Mouse (Mus musculus) bone marrow macrophage, adult 2 months (primary cell): ENCODE results near the gene Pigu.

Source experiments
- CTCF ChIP-seq: IDR thresholded peaks from 2 replicates; pipeline ENCODE4 v1.5.1; 2012; ENCODE audit warnings: low read depth, mild to moderate bottlenecking, low read length, moderate library complexity
- POLR2A ChIP-seq: IDR thresholded peaks from 2 replicates; pipeline ENCODE4 v1.6.1; 2012; ENCODE audit warnings: mild to moderate bottlenecking, low read depth, low read length, borderline replicate concordance

DNA sequence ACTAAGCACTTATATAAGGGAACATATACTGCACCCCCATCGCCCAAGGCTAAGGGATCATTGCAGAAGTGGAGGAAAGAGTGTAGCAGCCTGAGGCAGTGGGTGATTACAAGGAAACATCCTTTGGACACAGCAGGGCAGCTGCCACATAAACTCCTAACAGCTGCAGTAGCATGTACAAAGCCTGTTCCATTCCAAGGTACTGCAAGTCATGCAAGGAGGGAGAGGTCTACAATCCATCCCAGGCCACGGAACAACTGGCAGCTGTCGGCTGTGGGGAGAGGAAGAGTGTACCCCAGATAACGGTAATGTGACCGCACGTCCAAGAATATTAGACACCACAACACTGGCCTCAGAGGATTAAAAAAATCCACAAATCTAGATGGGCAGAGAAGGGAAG, 91.7 kb downstream of the Pigu start:
- TF ChIP-seq POLR2A (no peak), CTCF (no peak)
